Mouse (Mus musculus) midbrain, postnatal 0 days (tissue): ENCODE measurements around the gene Serpinh1. TPM values are rescaled to one million over a fixed set of nuclear protein-coding genes. Genes with fewer than 3 reads are reported as not detected.
"Not testable (repeated sequence)": the region's sequence is repeated elsewhere in the genome, so short reads cannot be mapped to it uniquely, and the experiment has no call there.

Experiments
- ATAC-seq: fragments of 200-750 bp; cut with Nextera tagmentation; 2 replicates; pipeline ENCODE4 v1.8.0; 2017; ENCODE audit warnings: moderate number of reproducible peaks, mild to moderate bottlenecking, moderate TSS enrichment, moderate library complexity; ENCODE audit not compliant: low FRiP score
- DNase-seq: peaks from one replicate; pipeline ENCODE4 v3.0.0-alpha.2; 2015; ENCODE audit warnings: low spot score
- H3K27ac ChIP-seq: fragments of 300-500 bp; sonication (generic); 2 replicates; pipeline ENCODE4 v1.5.1; 2014; ENCODE audit warnings: low read depth, mild to moderate bottlenecking, low read length, mixed read lengths
- H3K27me3 ChIP-seq: fragments of 300-500 bp; sonication (generic); 2 replicates; pipeline ENCODE4 v1.6.1; 2014; ENCODE audit warnings: low read length, control low read depth, mixed read lengths; ENCODE audit not compliant: insufficient read depth
- H3K36me3 ChIP-seq: fragments of 300-500 bp; sonication (generic); 2 replicates; pipeline ENCODE4 v1.6.1; 2014; ENCODE audit warnings: low read length, control low read depth, mixed read lengths; ENCODE audit not compliant: insufficient read depth
- H3K4me1 ChIP-seq: fragments of 300-500 bp; sonication (generic); 2 replicates; pipeline ENCODE4 v1.6.1; 2014; ENCODE audit warnings: mild to moderate bottlenecking, control low read depth, antibody characterized with exemption, low read length, mixed read lengths; ENCODE audit not compliant: insufficient read depth
- H3K4me2 ChIP-seq: fragments of 300-500 bp; sonication (generic); 2 replicates; pipeline ENCODE4 v1.6.1; 2014; ENCODE audit warnings: low read depth, mild to moderate bottlenecking, low read length, mixed read lengths; ENCODE audit not compliant: poor library complexity, severe bottlenecking
- H3K4me3 ChIP-seq: fragments of 300-500 bp; sonication (generic); 2 replicates; pipeline ENCODE4 v1.5.1; 2014; ENCODE audit warnings: low read depth, mild to moderate bottlenecking, low read length, moderate library complexity
- H3K9ac ChIP-seq: fragments of 300-500 bp; sonication (generic); replicated peaks from 2 replicates; pipeline ENCODE4 v1.6.1; 2014; ENCODE audit warnings: mild to moderate bottlenecking, low read length, moderate library complexity, mixed read lengths; ENCODE audit not compliant: poor library complexity, severe bottlenecking
- H3K9me3 ChIP-seq: fragments of 300-500 bp; sonication (generic); 2 replicates; pipeline ENCODE4 v1.6.1; 2016; ENCODE audit warnings: low read length, control low read depth
- CTCF ChIP-seq: IDR thresholded peaks from 2 replicates; pipeline ENCODE4 v1.5.1; 2016; ENCODE audit warnings: antibody characterized with exemption, mild to moderate bottlenecking
- WGBS: fragments of 180-500 bp; shearing (Covaris S2); extraction: QIAGEN DNeasy Blood & Tissue Kit; methylation state at CpG from one replicate; pipeline ENCODE4 v1.1.7; 2014; 5-methylcytosine and 5-hydroxymethylcytosine counted together
- polyA plus RNA-seq: library from polyadenylated mRNA; unstranded; fragments of >200 nt; fragmentation: Nextera tagmentation; extraction: Ambion mirVana; gene quantifications from 2 replicates; pipeline ENCODE4 v1.2.1, GENCODE M21; 2015
- total RNA-seq: library from RNA; depleted of rRNA; stranded (reverse); fragments of >200 nt; gene quantifications from 2 replicates; pipeline ENCODE4 v1.2.3, GENCODE M21; 2014

The Serpinh1 gene
- total and polyA plus RNA-seq, 2 experiments from 2014 or later = 114 to 160 TPM

- Histone ChIP-seq H3K27me3 (no peaks in the 10 kb centered on the region), H3K4me3 (peak overlapping the region; percentile 45), H3K27ac (peak overlapping the region; percentile 97), H3K4me2 (peak overlapping the region; percentile 88), H3K36me3 (no peaks in the 10 kb centered on the region), H3K9ac (peak overlapping the region; percentile 70), H3K4me1 (peaks cover 20% of the 10 kb centered on the region; the same call in 1 of the 2 replicates), H3K9me3 (no peaks in the 10 kb centered on the region)
- under 1% methylated on average over 24 of the region's 24 CpGs for WGBS
- ATAC-seq (peak; percentile 67), DNase-seq (peak; percentile 86)
- TF ChIP-seq CTCF = peak; percentile 82
These were observed 27.6 kb upstream of the Serpinh1 start for GRCm38 (mm10) chr7:99380491-99381213.

GRCm38 (mm10) chr7:99378870-99379269 is 25.8 kb upstream of the Serpinh1 start:
- Histone ChIP-seq H3K4me3 (no peak overlapping the region), H3K9ac (no peak overlapping the region), H3K4me1 (peaks cover 9% of the 10 kb centered on the region; the same call in 1 of the 2 replicates), H3K27ac (no peak overlapping the region), H3K4me2 (no peak overlapping the region), H3K9me3 (no peaks in the 10 kb centered on the region), H3K27me3 (no peaks in the 10 kb centered on the region), H3K36me3 (no peaks in the 10 kb centered on the region)
- TF ChIP-seq CTCF = no peak
- ATAC-seq (no peak), DNase-seq (no peak)
- 74% methylated on average over 8 of the region's 8 CpGs for WGBS

- WGBS = 6% methylated on average over 4 of the region's 4 CpGs
- Histone ChIP-seq H3K9me3 (no peaks in the 10 kb centered on the region), H3K27me3 (no peaks in the 10 kb centered on the region), H3K4me1 (no peaks in the 10 kb centered on the region), H3K4me3 (no peak overlapping the region), H3K36me3 (no peaks in the 10 kb centered on the region), H3K4me2 (no peak overlapping the region), H3K27ac (no peak overlapping the region), H3K9ac (no peak overlapping the region)
- ATAC-seq = no peak
- TF ChIP-seq CTCF = peak; percentile 95
- DNase-seq = peak; percentile 71
These were observed 22.4 kb upstream of the Serpinh1 start for GRCm38 (mm10) chr7:99375455-99375854.

GRCm38 (mm10) chr7:99374325-99374724 is 21.3 kb upstream of the Serpinh1 start:
- not testable (repeated sequence) for DNase-seq, H3K4me1 ChIP-seq, H3K4me3 ChIP-seq, H3K9ac ChIP-seq, H3K9me3 ChIP-seq, H3K4me2 ChIP-seq, H3K27me3 ChIP-seq, H3K27ac ChIP-seq, ATAC-seq, H3K36me3 ChIP-seq
- TF ChIP-seq CTCF = peak; percentile 54
- WGBS = 49% methylated on average over 3 of the region's 3 CpGs

- H3K4me1 ChIP-seq = no peaks in the 10 kb centered on the region
- H3K27ac ChIP-seq = no peak overlapping the region
- no peaks in the 10 kb centered on the region for H3K9me3 ChIP-seq
- no peaks in the 10 kb centered on the region for H3K27me3 ChIP-seq
- no peak overlapping the region for H3K4me3 ChIP-seq
- no peak for DNase-seq
- no peaks in the 10 kb centered on the region for H3K36me3 ChIP-seq
- H3K9ac ChIP-seq = no peak overlapping the region
- TF ChIP-seq CTCF = no peak
- 76% methylated on average over 6 of the region's 6 CpGs for WGBS
- ATAC-seq = no peak
- no peak overlapping the region for H3K4me2 ChIP-seq
These were observed 13.7 kb upstream of the Serpinh1 start for GRCm38 (mm10) chr7:99366716-99367115.

GRCm38 (mm10) chr7:99365069-99365468 is 12.0 kb upstream of the Serpinh1 start:
- H3K9ac ChIP-seq = no peak overlapping the region; the same call in 1 of the 2 replicates
- no peak overlapping the region for H3K4me3 ChIP-seq
- no peaks in the 10 kb centered on the region for H3K27me3 ChIP-seq
- H3K4me1 ChIP-seq = 0 out of 2 replicates have a peak, but pooled peaks cover 1% of the 10 kb centered on the region
- H3K36me3 ChIP-seq = no peaks in the 10 kb centered on the region
- no peak overlapping the region for H3K27ac ChIP-seq
- no peak overlapping the region for H3K4me2 ChIP-seq
- WGBS = 0% methylated on average over 5 of the region's 5 CpGs
- DNase-seq = peak; percentile 89
- ATAC-seq = no peak
- peak; percentile 97 for TF ChIP-seq CTCF
- no peaks in the 10 kb centered on the region for H3K9me3 ChIP-seq
